Mouse (Mus musculus) adrenal gland, postnatal 25 days (tissue): ENCODE results near the gene Fzd7. TPM values are rescaled to one million over a fixed set of nuclear protein-coding genes. Genes with fewer than 3 reads are reported as not detected.
A peak's percentile ranks its signal among the peaks of the same experiment; 100 is the strongest.
"Not testable (repeated sequence)": the region's sequence is repeated elsewhere in the genome, so short reads cannot be mapped to it uniquely, and the experiment has no call there.

Experiments used
- DNase-seq: peaks from one replicate; pipeline ENCODE4 v3.0.0; 2021; ENCODE audit warnings: mixed read lengths
- long read RNA-seq: library from polyadenylated mRNA; stranded (forward); transcript quantifications from one replicate; pipeline ENCODE4 v2.0.0, GENCODE M21; 2021
- total RNA-seq: library from RNA; stranded (reverse); gene quantifications from 2 replicates; pipeline ENCODE4 v1.2.3, GENCODE M21; 2021

Fzd7 gene
- 12.7 and 17.9 TPM in 2 replicates for total RNA-seq
- long read RNA-seq, full-length matches to known transcripts, result 5 of 5 reads
- long read RNA-seq, partial matches to known transcripts, result 0 of 5 reads
- long read RNA-seq, other reads (novel, unspliced or antisense), result 0 of 5 reads

- DNase-seq, result peak; percentile 65
Observed at GRCm38 (mm10) chr1:59482331-59482695, at the start of gene Fzd7. Fzd7 (plus strand) TSS chr1:59482424.

DNA sequence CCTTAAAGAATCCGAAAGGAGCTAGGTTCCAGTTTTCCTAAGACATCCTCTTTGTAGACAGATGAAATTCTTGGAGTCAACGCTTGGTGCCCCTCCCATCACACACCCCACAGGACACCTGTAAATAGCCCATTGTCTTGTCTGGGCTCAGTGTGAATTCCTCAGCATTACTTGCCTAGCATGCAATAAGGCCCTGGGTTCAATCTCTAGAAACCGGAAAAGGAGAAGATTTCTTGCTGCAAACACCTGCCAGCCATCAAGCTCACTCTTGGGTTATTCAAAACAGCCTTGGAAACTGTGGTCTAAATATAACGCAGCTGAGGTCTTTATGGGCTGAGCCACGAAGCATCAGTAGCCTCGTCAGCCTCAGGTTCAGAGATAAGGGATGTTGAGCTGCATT, 48.9 kb upstream of the Fzd7 start:
- DNase-seq, result no peak

GRCm38 (mm10) chr1:59434071-59434470, 48.2 kb upstream of the Fzd7 start:
- DNase-seq, result no peak

DNA sequence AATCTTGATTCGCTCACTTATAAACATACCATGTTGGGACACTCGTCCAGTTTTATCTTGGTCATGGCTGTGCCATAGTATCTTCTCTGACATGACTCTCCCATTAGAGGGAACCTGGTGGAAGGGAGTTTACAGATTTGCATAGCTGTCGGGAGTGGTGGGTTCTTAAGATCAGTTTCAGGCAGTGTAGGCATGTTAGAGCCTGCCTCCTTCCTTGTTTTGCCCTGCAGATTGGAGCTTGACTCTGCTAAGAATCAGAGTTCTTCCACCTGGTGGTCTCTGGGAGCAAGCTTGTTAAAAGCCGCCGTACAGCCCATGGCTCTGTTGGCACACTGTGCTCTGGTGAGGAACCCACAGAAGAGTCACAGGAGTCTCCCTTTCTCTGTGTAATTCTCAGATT, 47.0 kb upstream of the Fzd7 start:
- no peak for DNase-seq

DNA sequence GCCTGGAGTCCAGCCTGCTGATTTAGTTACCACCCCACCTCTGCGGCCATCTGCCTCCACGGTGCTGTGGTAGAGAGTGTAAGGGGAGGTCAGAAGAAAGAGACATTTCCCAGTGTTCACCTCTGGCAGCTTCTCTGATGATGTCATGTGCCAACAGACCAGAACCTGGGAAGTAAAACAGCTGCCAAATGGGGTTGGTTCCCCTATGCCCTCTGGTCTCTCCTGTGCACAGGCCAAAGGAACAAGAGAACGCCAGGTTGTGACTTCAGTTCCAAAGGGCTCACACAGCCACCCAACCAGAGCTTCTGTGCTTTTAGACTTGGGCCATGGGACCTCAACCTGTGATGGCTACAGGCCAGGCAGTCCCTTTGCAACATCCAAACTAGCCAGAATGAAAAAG, 45.9 kb upstream of the Fzd7 start:
- no peak for DNase-seq

- DNase-seq, result no peak
Observed at GRCm38 (mm10) chr1:59437927-59438326, 44.3 kb upstream of the Fzd7 start.

- no peak for DNase-seq
Observed at GRCm38 (mm10) chr1:59438330-59438729, 43.9 kb upstream of the Fzd7 start.

- DNase-seq, result peak; percentile 34
Observed at GRCm38 (mm10) chr1:59439252-59439651, 43.0 kb upstream of the Fzd7 start.

GRCm38 (mm10) chr1:59439941-59440340, 42.3 kb upstream of the Fzd7 start:
- DNase-seq, result no peak

GRCm38 (mm10) chr1:59442721-59443120, 39.5 kb upstream of the Fzd7 start:
- DNase-seq, result not testable (repeated sequence)

DNA sequence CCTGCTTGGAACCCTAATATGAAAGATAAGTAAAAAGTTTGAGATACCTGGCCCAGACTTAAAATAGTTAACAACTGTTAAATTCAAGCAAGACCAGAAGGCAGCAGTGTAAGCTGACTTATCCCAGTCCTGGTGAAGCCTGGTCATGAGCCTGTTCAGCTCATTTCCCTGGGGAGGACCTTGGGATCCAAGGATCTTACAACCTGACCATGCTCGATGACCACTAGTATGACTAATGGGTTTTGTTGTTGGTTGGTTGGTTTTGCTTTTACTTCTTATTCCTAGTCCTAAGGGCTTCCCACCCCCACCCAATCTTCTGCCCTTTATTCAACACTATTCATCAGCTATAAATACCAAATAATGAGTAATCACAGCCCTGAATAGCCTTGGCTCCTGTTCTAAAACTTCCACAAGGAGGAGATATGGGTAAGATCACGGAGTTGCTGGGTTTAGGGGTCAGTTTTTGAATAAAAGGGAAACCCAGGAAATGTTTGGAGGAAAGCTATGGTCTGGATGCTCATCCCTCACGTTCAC, 38.0 kb upstream of the Fzd7 start:
- no peak for DNase-seq

GRCm38 (mm10) chr1:59445242-59445641, 37.0 kb upstream of the Fzd7 start:
- no peak for DNase-seq

- DNase-seq, result no peak
Observed at GRCm38 (mm10) chr1:59448497-59449270, 33.5 kb upstream of the Fzd7 start.

DNA sequence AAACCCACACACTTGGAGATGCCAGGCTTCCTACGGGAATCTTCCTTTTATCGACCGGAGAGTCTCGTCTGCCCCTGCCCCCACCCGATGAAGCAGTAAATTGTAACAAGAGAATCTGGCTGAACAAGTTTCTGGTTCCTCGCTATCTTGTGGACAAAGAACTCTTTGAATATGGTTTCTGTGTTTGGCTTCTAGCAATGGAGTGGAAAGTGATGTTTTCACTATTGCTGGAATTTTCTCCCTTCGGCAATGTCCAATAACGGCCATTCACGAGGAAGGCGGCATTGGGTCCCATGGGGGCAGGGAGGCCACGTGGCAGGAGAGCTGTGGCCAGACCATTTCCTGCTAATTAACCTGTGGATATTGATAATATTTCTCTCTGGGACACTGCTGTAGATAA, 32.8 kb upstream of the Fzd7 start:
- DNase-seq, result no peak

- DNase-seq, result no peak
Observed at GRCm38 (mm10) chr1:59450896-59451295, 31.3 kb upstream of the Fzd7 start.

- DNase-seq, result no peak
Observed at GRCm38 (mm10) chr1:59451584-59451983, 30.6 kb upstream of the Fzd7 start.

GRCm38 (mm10) chr1:59456825-59457224, 25.4 kb upstream of the Fzd7 start:
- no peak for DNase-seq

DNA sequence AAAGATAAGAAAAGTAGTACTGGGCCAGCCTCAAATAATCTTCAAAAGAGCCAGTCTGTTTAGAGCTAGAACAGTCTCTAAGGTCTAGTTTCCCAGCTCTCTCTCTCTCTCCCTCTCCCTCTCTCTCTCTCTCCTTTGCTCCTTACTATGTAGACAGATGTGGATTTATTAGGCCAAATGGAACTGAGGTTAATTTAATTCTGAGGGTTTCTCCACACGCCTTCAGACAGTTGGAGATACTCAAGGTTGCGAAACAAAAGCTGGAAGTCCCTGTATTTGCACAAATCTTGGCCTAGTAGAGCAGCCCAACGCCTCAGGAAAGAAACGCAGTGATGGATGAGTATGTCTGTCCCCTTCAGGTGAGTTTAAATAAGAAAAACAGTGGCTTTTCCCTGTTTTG, 24.4 kb upstream of the Fzd7 start:
- DNase-seq, result no peak

GRCm38 (mm10) chr1:59458886-59459285, 23.3 kb upstream of the Fzd7 start:
- no peak for DNase-seq

GRCm38 (mm10) chr1:59464696-59465639, 17.3 kb upstream of the Fzd7 start:
- no peak for DNase-seq

DNA sequence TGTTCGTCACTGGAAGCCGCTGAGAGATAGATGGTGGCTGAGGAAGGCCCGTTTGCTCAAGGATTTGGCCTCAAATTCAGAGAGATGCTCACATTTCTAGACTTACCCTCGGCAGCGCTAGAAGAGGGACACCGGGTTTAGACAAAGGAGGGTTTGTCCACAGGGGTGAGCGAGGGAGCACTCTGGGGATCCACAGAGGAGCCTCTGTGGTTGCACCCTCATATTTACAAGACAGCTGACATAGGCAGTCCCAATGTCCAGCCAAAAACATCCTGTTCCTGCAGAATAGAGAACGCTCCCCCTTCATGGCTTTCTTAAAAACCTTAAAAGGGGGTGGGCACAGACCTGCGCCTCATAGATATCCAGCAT, 16.6 kb upstream of the Fzd7 start:
- no peak for DNase-seq

DNA sequence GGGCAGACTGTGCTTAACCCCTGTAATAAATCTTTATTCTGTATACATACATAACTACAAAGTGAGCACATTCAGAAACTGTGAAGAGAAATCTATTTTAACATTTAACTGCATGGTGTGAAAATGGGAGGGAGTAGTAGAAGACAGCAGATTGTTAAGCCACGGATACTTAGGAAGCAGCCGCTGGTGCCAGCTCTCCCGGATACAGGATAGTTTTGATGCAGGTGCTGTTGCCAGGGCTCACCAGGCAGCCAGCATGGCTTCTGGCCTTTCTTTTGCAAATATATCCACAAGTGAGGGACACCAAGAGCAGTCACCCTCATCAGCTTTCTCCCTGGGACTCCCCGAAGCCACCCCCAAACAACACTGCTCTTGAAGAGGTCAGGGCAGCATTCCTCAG, 13.1 kb upstream of the Fzd7 start:
- DNase-seq, result no peak

- no peak for DNase-seq
Observed at GRCm38 (mm10) chr1:59470766-59471165, 11.5 kb upstream of the Fzd7 start.
